Mouse (Mus musculus) spleen, postnatal 14 days (tissue): ENCODE results near the gene Siglec1.
"Not testable (repeated sequence)": the region's sequence is repeated elsewhere in the genome, so short reads cannot be mapped to it uniquely, and the experiment has no call there.

ENCODE experiments used
- DNase-seq, 2 experiments: peaks; one replicate each; pipeline ENCODE4 v3.0.0; 2021 to 2022; ENCODE audit warnings: low spot score in 2 of 2

Siglec1 gene

GRCm38 (mm10) chr2:131052862-131053418, 33.6 kb downstream of the Siglec1 start:
- DNase-seq: no peak

- DNase-seq: no peak
Observed at GRCm38 (mm10) chr2:131052043-131052442, 34.5 kb downstream of the Siglec1 start.

GRCm38 (mm10) chr2:131046025-131046424, 40.5 kb downstream of the Siglec1 start:
- DNase-seq: no peak

- no peak for DNase-seq
Observed at GRCm38 (mm10) chr2:131044989-131045720, 41.4 kb downstream of the Siglec1 start.

- DNase-seq: no peak
Observed at GRCm38 (mm10) chr2:131044354-131044852, 42.2 kb downstream of the Siglec1 start.

- DNase-seq: no peak
Observed at GRCm38 (mm10) chr2:131042988-131043387, 43.6 kb downstream of the Siglec1 start, which contains the start of gene Gfra4. TSS of gene Gfra4 (minus strand) at chr2:131043088.

- no peak for DNase-seq
Observed at GRCm38 (mm10) chr2:131040854-131041825, 45.4 kb downstream of the Siglec1 start.

GRCm38 (mm10) chr2:131038675-131039074, 47.9 kb downstream of the Siglec1 start:
- no peak for DNase-seq

GRCm38 (mm10) chr2:131038197-131038596, 48.4 kb downstream of the Siglec1 start:
- DNase-seq: no peak

GRCm38 (mm10) chr2:131037226-131037990, 49.2 kb downstream of the Siglec1 start:
- DNase-seq: no peak

GRCm38 (mm10) chr2:131036757-131037156, 49.8 kb downstream of the Siglec1 start:
- DNase-seq: no peak

- no peak for DNase-seq
Observed at GRCm38 (mm10) chr2:131036343-131036742, 50.2 kb downstream of the Siglec1 start.

- not testable (repeated sequence) for DNase-seq
Observed at GRCm38 (mm10) chr2:131031406-131031805, 55.2 kb downstream of the Siglec1 start.

- no peak for DNase-seq
Observed at GRCm38 (mm10) chr2:131030998-131031397, 55.6 kb downstream of the Siglec1 start.

- no peak for DNase-seq
Observed at GRCm38 (mm10) chr2:131030561-131030960, 56.0 kb downstream of the Siglec1 start.

GRCm38 (mm10) chr2:131029065-131029935, 57.3 kb downstream of the Siglec1 start:
- DNase-seq: no peak

- no peak for DNase-seq
Observed at GRCm38 (mm10) chr2:131026941-131027340, 59.6 kb downstream of the Siglec1 start.

GRCm38 (mm10) chr2:131025230-131025629, 61.3 kb downstream of the Siglec1 start:
- no peak for DNase-seq
